Mouse (Mus musculus) ES-E14 (cell line): ENCODE measurements around the gene Zfyve9.

Experiments used
- CHD2 ChIP-seq: IDR thresholded peaks from 2 replicates; pipeline ENCODE4 v1.6.1; 2014; ENCODE audit warnings: mild to moderate bottlenecking, low read depth, low read length, inconsistent platforms
- HCFC1 ChIP-seq: IDR thresholded peaks from 2 replicates; pipeline ENCODE4 v1.6.1; 2012; ENCODE audit warnings: low read length, inconsistent platforms, borderline replicate concordance; ENCODE audit not compliant: insufficient read depth
- MAFK ChIP-seq: IDR thresholded peaks from 2 replicates; pipeline ENCODE4 v1.6.1; 2014; ENCODE audit warnings: mild to moderate bottlenecking, low read depth, low read length, inconsistent platforms; ENCODE audit not compliant: insufficient read depth
- ZC3H11A ChIP-seq: IDR thresholded peaks from 2 replicates; pipeline ENCODE4 v1.6.1; 2012; ENCODE audit warnings: low read depth, mild to moderate bottlenecking, inconsistent platforms, low read length, borderline replicate concordance
- ZNF384 ChIP-seq: IDR thresholded peaks from 2 replicates; pipeline ENCODE4 v1.6.1; 2012; ENCODE audit warnings: low read depth, low read length, inconsistent platforms

DNA sequence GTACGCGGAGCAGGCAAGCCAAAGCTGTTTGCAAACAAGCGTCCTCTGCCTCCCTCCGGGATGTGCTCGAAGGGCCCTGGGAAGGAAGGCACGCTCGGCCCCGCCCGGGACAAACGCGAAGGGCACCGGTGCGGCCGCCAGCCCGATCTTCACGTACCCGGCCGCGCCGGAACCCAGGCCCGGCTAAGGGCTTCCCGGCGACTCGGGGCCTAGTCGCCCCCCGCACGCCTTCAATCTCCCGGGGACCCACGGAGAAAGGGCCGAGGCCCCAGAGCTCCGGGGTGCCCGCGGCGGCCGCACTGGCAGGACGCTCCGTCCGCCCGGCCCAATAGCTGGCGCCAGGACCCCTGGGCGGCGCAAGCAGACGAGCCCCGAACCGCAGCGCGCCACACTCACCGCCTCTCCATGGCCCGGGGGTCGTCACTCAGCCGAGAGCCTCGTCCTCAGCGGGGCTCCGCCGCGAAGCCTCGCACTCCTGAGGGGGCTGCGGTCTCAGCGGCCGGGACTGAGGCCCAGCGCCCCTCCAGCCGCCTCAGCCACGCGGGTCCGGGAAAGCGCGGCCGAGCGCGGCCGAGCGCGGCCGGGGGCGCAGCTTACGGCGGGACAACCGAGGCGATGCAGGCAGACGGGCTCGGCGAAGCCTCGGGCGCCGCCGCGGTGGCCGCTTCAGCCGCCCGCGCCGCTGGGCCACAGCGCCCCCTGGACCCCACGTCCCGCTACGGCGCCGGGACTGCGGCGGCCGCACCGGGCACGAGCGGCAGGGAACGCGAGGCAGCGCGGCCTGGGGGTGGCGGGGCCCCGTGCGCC is at the start of gene Zfyve9:
- TF ChIP-seq ZC3H11A (no peak), HCFC1 (0 out of 2 replicates have a peak, but pooled peaks have one; percentile 39), ZNF384 (no peak), CHD2 (no peak), MAFK (no peak)
